Mouse (Mus musculus) limb, embryonic 11.5 days (tissue): ENCODE measurements around the gene Ctsc. TPM values are rescaled to one million over a fixed set of nuclear protein-coding genes. Genes with fewer than 3 reads are reported as not detected.
A peak's percentile ranks its signal among the peaks of the same experiment; 100 is the strongest.

Experiments
- ATAC-seq: fragments of 200-750 bp; cut with Nextera tagmentation; 2 replicates; pipeline ENCODE4 v1.8.0; 2017; ENCODE audit warnings: low read depth; ENCODE audit not compliant: insufficient number of reproducible peaks, low FRiP score, low TSS enrichment
- DNase-seq: peaks from one replicate; pipeline ENCODE4 v3.0.0-alpha.2; 2015; ENCODE audit warnings: low spot score
- H3K27ac ChIP-seq: fragments of 300-500 bp; sonication (generic); replicated peaks from 2 replicates; pipeline ENCODE4 v1.5.1; 2014; ENCODE audit warnings: low read depth, mild to moderate bottlenecking, low read length
- H3K27me3 ChIP-seq: fragments of 300-500 bp; sonication (generic); 2 replicates; pipeline ENCODE4 v1.6.1; 2014; ENCODE audit warnings: mild to moderate bottlenecking, low read length, mixed read lengths; ENCODE audit not compliant: control insufficient read depth, insufficient read depth
- H3K36me3 ChIP-seq: fragments of 300-500 bp; sonication (generic); 2 replicates; pipeline ENCODE4 v1.6.1; 2014; ENCODE audit warnings: mild to moderate bottlenecking, low read length, moderate library complexity, mixed read lengths; ENCODE audit not compliant: control insufficient read depth, insufficient read depth
- H3K4me1 ChIP-seq: fragments of 300-500 bp; sonication (generic); 2 replicates; pipeline ENCODE4 v1.6.1; 2014; ENCODE audit warnings: low read length, mixed read lengths; ENCODE audit not compliant: control insufficient read depth, insufficient read depth
- H3K4me2 ChIP-seq: fragments of 300-500 bp; sonication (generic); 2 replicates; pipeline ENCODE4 v1.6.1; 2014; ENCODE audit warnings: low read depth, mild to moderate bottlenecking, moderate library complexity; ENCODE audit not compliant: severe bottlenecking
- H3K4me3 ChIP-seq: fragments of 300-500 bp; sonication (generic); 2 replicates; pipeline ENCODE4 v1.5.1; 2014; ENCODE audit warnings: low read depth, low read length
- H3K9ac ChIP-seq: fragments of 300-500 bp; sonication (generic); 2 replicates; pipeline ENCODE4 v1.6.1; 2014; ENCODE audit warnings: mild to moderate bottlenecking, low read length
- H3K9me3 ChIP-seq: fragments of 300-500 bp; sonication (generic); 2 replicates; pipeline ENCODE4 v1.6.1; 2016; ENCODE audit warnings: low read length; ENCODE audit not compliant: control insufficient read depth
- WGBS: fragments of 180-500 bp; shearing (Covaris S2); extraction: QIAGEN DNeasy Blood & Tissue Kit; methylation state at CpG from one replicate; pipeline ENCODE4 v1.1.7; 2014; 5-methylcytosine and 5-hydroxymethylcytosine counted together
- polyA plus RNA-seq: library from polyadenylated mRNA; unstranded; fragments of >200 nt; fragmentation: Nextera tagmentation; extraction: Ambion mirVana; gene quantifications from 2 replicates; pipeline ENCODE4 v1.2.1, GENCODE M21; 2014

The Ctsc gene
- polyA plus RNA-seq, 1 experiment from 2014 or later, result 31.5 TPM

- WGBS, result 65% methylated on average over 8 of the region's 8 CpGs
- ATAC-seq (no peak), DNase-seq (no peak)
- Histone ChIP-seq H3K4me3 (peak overlapping the region; percentile 55), H3K4me2 (peak overlapping the region; percentile 88), H3K9ac (peak overlapping the region; percentile 65; the same call in 1 of the 2 replicates), H3K4me1 (no peaks in the 10 kb centered on the region), H3K9me3 (no peaks in the 10 kb centered on the region), H3K27ac (no peak overlapping the region), H3K27me3 (no peaks in the 10 kb centered on the region), H3K36me3 (no peaks in the 10 kb centered on the region)
These were observed 827 bp downstream of the Ctsc start for GRCm38 (mm10) chr7:88278628-88279196.

- no peaks in the 10 kb centered on the region for H3K36me3 ChIP-seq
- WGBS, result 62% methylated on average over 3 of the region's 3 CpGs
- no peaks in the 10 kb centered on the region for H3K27me3 ChIP-seq
- H3K4me1 ChIP-seq, result no peaks in the 10 kb centered on the region
- DNase-seq (no peak), ATAC-seq (no peak)
- no peak overlapping the region for H3K4me2 ChIP-seq
- no peak overlapping the region for H3K4me3 ChIP-seq
- no peak overlapping the region for H3K9ac ChIP-seq
- no peaks in the 10 kb centered on the region for H3K9me3 ChIP-seq
- no peak overlapping the region for H3K27ac ChIP-seq
These were observed 7.4 kb downstream of the Ctsc start for GRCm38 (mm10) chr7:88285276-88285675.

- DNase-seq (no peak), ATAC-seq (no peak)
- H3K27me3 ChIP-seq, result no peaks in the 10 kb centered on the region
- H3K9me3 ChIP-seq, result no peaks in the 10 kb centered on the region
- no peaks in the 10 kb centered on the region for H3K36me3 ChIP-seq
- H3K27ac ChIP-seq, result no peak overlapping the region
- no peaks in the 10 kb centered on the region for H3K4me1 ChIP-seq
- 26% methylated on average over 2 of the region's 2 CpGs for WGBS
- no peak overlapping the region for H3K9ac ChIP-seq
- no peak overlapping the region for H3K4me2 ChIP-seq
- H3K4me3 ChIP-seq, result no peak overlapping the region
These were observed 13.2 kb downstream of the Ctsc start for GRCm38 (mm10) chr7:88291036-88291435.

DNA sequence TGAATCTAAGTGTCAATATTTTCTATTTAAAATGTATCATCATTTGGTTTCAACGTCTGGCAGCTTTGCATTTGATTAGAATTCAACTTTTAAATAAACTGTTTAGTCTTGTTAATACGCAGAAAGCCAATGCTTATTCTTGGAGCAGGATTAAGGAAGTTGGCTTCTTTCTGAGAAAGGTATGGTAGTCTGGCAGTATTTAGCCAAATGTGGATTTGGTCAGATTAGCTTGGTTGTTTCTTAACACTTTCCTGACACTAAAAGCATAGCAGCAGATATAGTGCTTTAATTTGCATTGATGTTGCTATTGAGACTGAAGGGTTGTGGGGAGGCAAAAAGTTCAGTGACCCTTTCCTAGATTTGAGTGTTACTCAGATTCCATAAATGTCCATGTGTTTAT is 14.2 kb downstream of the Ctsc start:
- DNase-seq (no peak), ATAC-seq (no peak)
- Histone ChIP-seq H3K27ac (no peak overlapping the region), H3K27me3 (no peaks in the 10 kb centered on the region), H3K4me1 (no peaks in the 10 kb centered on the region), H3K9ac (no peak overlapping the region), H3K4me2 (no peak overlapping the region), H3K4me3 (no peak overlapping the region), H3K36me3 (no peaks in the 10 kb centered on the region), H3K9me3 (no peaks in the 10 kb centered on the region)
- 80% methylated on average over 2 of the region's 2 CpGs for WGBS

DNA sequence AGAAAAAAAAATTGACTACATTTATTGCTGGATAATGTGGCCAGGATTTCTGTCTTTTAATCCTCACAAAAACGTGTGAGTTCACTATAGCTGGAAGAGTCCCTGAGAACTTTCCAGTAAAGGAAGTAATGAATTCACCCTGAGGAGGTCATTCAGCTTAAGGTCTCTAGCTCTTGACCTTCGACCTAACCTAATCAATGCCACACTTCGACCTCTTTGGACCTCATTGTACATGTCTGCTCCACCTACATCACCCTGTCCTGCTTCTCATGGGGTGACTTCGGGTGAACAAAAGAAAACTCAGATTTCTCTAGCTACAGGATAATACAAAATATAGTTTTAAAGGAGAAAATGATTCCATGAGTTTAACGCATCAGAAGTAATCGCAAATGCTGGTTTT is 16.0 kb downstream of the Ctsc start:
- Histone ChIP-seq H3K4me3 (no peak overlapping the region), H3K4me1 (no peaks in the 10 kb centered on the region), H3K27me3 (no peaks in the 10 kb centered on the region), H3K4me2 (no peak overlapping the region), H3K9ac (no peak overlapping the region), H3K36me3 (no peaks in the 10 kb centered on the region), H3K27ac (no peak overlapping the region), H3K9me3 (no peaks in the 10 kb centered on the region)
- ATAC-seq (0 out of 2 replicates have a peak, but pooled peaks have one; percentile 35), DNase-seq (no peak)
- WGBS, result 54% methylated on average over 6 of the region's 6 CpGs

DNA sequence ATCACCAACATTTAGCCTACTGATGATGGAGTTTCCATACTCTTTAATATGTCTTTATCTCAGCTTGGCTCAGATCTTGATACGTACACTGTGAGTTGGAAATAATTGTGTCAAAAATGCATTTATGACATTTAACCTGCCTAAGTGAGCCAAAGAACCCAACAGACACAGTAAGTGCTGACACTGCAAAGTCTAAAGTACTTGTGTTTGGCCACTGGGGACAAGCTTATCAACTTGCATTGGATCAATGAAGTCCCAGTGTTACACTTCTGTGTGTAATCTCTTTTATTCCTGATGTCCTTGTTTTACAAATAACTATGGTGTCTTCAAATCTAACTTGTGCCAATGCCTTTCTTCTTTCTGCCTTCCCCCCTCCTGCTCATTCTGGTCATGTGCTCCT is 18.1 kb downstream of the Ctsc start:
- H3K27ac ChIP-seq, result no peak overlapping the region
- no peaks in the 10 kb centered on the region for H3K4me1 ChIP-seq
- no peaks in the 10 kb centered on the region for H3K27me3 ChIP-seq
- ATAC-seq (no peak), DNase-seq (no peak)
- 89% methylated on average over 1 of the region's 1 CpGs for WGBS
- no peak overlapping the region for H3K9ac ChIP-seq
- H3K4me3 ChIP-seq, result no peak overlapping the region
- no peaks in the 10 kb centered on the region for H3K9me3 ChIP-seq
- H3K4me2 ChIP-seq, result no peak overlapping the region
- no peaks in the 10 kb centered on the region for H3K36me3 ChIP-seq

- Histone ChIP-seq H3K9ac (no peak overlapping the region), H3K27ac (no peak overlapping the region), H3K9me3 (no peaks in the 10 kb centered on the region), H3K4me3 (no peak overlapping the region), H3K4me2 (no peak overlapping the region), H3K4me1 (no peaks in the 10 kb centered on the region), H3K36me3 (no peaks in the 10 kb centered on the region), H3K27me3 (no peaks in the 10 kb centered on the region)
- DNase-seq, result no peak
- 76% methylated on average over 6 of the region's 6 CpGs for WGBS
- no peak for ATAC-seq
These were observed 19.0 kb downstream of the Ctsc start for GRCm38 (mm10) chr7:88296932-88297331.

DNA sequence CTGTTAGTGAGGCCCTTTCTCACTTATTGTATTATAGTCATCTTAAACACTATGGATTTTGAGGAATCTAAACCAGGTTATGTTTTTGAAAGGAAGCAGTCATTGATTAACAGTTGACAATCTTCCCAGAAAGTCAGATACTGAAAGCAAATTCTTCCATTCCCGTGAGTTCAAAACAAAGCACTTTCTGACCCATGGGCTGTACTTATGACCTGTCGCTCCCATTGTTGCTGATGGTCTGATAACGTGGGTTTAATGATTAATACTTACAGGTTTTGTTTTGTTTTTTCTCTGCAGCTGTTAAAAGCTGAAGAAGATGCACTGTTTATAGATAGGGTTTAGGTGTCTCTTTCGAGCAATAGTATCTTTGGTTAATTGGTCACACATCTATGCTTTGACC is 27.9 kb downstream of the Ctsc start:
- no peaks in the 10 kb centered on the region for H3K4me1 ChIP-seq
- H3K9me3 ChIP-seq, result no peaks in the 10 kb centered on the region
- DNase-seq, result no peak
- no peak overlapping the region for H3K4me3 ChIP-seq
- no peak for ATAC-seq
- no peak overlapping the region for H3K9ac ChIP-seq
- WGBS, result 87% methylated on average over 4 of the region's 4 CpGs
- no peaks in the 10 kb centered on the region for H3K27me3 ChIP-seq
- H3K4me2 ChIP-seq, result no peak overlapping the region
- H3K36me3 ChIP-seq, result no peaks in the 10 kb centered on the region
- no peak overlapping the region for H3K27ac ChIP-seq

DNA sequence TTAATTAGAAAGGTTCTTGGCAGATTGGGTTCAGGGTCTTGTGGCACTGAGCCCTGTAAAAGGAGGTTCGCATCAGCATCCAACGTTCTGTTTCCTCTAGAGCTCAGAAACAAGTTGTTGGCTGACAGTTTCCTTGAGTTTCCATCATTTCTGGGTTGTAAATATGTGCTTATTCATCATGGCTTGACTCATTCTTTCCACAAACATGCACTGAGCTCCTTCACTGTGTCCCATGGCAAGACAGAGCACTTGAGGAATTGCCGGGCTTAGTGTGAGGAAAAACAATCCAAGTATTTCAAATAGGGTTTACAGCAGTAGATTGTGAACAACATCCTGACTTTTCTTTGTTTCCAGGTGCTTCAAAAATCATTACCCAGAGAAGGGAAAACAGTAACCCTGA is 28.8 kb downstream of the Ctsc start:
- Histone ChIP-seq H3K9me3 (no peaks in the 10 kb centered on the region), H3K4me3 (no peak overlapping the region), H3K27me3 (no peaks in the 10 kb centered on the region), H3K27ac (no peak overlapping the region), H3K4me2 (no peak overlapping the region), H3K4me1 (no peaks in the 10 kb centered on the region), H3K36me3 (no peaks in the 10 kb centered on the region), H3K9ac (no peak overlapping the region)
- no peak for ATAC-seq
- no peak for DNase-seq
- 90% methylated on average over 3 of the region's 3 CpGs for WGBS
